Mouse (Mus musculus): ENCODE data around the gene Psma7.

The Psma7 gene

DNA sequence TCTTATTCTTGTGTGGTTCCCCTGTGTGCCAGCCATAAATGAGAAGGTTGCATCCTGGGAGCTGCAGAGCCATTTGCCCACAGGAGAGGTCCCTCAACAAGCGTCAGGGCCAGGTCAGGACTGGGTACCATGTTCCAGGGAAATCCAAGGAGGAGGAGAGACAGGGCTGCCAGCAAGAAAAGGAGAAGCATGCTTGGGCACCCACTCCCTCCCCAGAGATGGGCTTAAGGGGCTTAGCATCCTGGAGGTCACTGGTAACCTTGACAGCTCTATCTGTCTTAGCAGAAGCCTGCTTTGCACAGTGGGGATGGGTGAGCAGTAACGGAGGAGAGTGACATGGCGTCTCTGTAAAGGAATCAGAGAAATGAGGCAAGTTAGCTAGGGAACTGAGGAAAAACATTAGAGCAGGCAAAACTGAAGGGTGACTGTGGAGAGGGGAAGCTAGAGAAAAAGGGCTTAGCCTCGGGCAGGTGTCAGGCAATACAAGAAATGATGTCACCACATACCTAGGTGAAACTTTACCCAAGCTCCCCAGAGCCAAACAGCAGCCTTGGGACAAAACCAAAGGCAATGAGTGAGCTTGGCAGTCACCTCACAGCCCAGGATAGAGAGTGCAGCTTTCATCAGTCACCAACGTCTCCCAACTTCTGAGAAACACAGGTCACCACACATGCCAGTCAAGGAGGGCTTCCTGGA is 36.4 kb downstream of the Psma7 start:
- CTCF ChIA-PET, result no interaction called here

DNA sequence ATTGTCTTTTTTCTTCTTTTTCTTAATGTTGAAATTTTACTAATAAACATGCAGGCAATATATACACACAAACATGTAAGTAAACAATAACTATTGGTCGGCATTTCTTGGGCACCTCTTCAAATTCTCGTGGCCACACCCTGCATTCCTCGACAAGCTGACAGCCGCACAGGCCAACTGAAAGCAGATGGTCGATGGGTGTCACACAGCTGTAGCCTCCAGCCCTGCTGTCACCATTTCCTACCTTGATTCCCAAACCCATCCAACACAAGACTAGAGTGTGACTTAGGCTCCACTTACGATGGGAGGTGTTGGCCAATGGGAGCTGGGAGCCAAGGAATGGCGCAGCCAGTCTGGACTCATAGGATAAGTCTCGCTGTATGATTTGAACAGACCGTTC is 40.6 kb downstream of the Psma7 start:
- CTCF ChIA-PET, result no interaction called here

DNA sequence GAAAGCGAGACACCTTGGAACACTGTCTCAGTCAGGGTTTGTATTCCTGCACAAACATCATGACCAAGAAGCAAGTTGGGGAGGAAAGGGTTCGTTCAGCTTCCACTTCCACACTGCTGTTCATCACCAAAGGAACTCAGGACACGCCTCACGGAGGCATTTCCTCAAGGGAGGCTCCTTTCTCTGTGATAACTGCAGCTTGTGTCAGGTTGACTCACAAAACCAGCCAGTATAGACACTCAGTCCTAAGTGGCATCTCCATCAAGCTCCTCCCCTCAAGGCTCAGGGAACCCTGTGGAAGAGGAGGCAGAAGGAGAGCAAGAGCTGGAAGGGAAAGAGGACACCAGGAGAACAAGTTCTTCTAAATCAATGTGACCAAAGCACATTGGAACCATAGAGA is 43.8 kb downstream of the Psma7 start:
- CTCF ChIA-PET, result no interaction called here

DNA sequence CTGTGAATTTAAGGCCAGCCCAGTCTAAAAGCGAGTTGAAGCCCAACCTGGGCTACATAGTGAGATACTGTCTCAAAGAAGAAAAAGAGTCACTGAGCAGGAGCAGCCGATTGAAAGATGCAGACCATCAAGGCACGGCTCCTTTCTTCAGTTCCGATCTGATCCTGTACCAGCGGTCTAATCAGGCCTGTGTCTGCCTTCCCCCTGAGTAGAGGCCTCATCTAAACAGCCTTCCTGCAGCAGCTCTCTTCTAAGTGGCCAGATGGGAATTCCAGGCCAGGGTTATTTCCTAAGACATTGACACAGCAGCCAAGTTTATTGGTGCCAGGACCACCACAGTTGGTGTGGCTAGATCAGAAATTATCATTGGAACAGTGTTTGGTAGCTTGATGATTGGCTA is 49.2 kb downstream of the Psma7 start:
- CTCF ChIA-PET, result no interaction called here

- CTCF ChIA-PET, result no interaction called here
Measured at GRCm38 (mm10) chr2:179989098-179989497, 53.1 kb downstream of the Psma7 start.

- CTCF ChIA-PET, result no interaction called here
Measured at GRCm38 (mm10) chr2:179986437-179987022, 55.7 kb downstream of the Psma7 start.

All from spleen, embryonic (tissue).